Mouse (Mus musculus) intestine, postnatal 0 days (tissue): ENCODE data around the gene Plpp1. TPM values are rescaled to one million over a fixed set of nuclear protein-coding genes. Genes with fewer than 3 reads are reported as not detected.
A peak's percentile ranks its signal among the peaks of the same experiment; 100 is the strongest.

Experiments
- ATAC-seq: fragments of 200-750 bp; cut with Nextera tagmentation; 2 replicates; pipeline ENCODE4 v1.8.0; 2017; ENCODE audit warnings: mild to moderate bottlenecking, moderate TSS enrichment, moderate library complexity
- H3K27ac ChIP-seq: fragments of 300-500 bp; sonication (generic); 2 replicates; pipeline ENCODE4 v1.5.1; 2014; ENCODE audit warnings: mild to moderate bottlenecking, low read depth, low read length, moderate library complexity
- H3K27me3 ChIP-seq: fragments of 300-500 bp; sonication (generic); replicated peaks from 2 replicates; pipeline ENCODE4 v1.6.1; 2014; ENCODE audit warnings: low read length, mixed read lengths; ENCODE audit not compliant: control insufficient read depth, insufficient read depth
- H3K36me3 ChIP-seq: fragments of 300-500 bp; sonication (generic); 2 replicates; pipeline ENCODE4 v1.6.1; 2014; ENCODE audit warnings: mild to moderate bottlenecking, moderate library complexity; ENCODE audit not compliant: control insufficient read depth, insufficient read depth
- H3K4me1 ChIP-seq: fragments of 300-500 bp; sonication (generic); replicated peaks from 2 replicates; pipeline ENCODE4 v1.6.1; 2014; ENCODE audit warnings: antibody characterized with exemption, low read length, mixed read lengths; ENCODE audit not compliant: control insufficient read depth, insufficient read depth
- H3K4me2 ChIP-seq: fragments of 300-500 bp; sonication (generic); replicated peaks from 2 replicates; pipeline ENCODE4 v1.6.1; 2014; ENCODE audit warnings: low read depth, mild to moderate bottlenecking, moderate library complexity
- H3K4me3 ChIP-seq: fragments of 300-500 bp; sonication (generic); 2 replicates; pipeline ENCODE4 v1.5.1; 2014; ENCODE audit warnings: low read depth, low read length
- H3K9ac ChIP-seq: fragments of 300-500 bp; sonication (generic); 2 replicates; pipeline ENCODE4 v1.6.1; 2014; ENCODE audit warnings: mild to moderate bottlenecking, low read depth, low read length
- H3K9me3 ChIP-seq: fragments of 300-500 bp; sonication (generic); 2 replicates; pipeline ENCODE4 v1.6.1; 2016; ENCODE audit warnings: mixed run types; ENCODE audit not compliant: control insufficient read depth
- CTCF ChIP-seq: sonication (generic); IDR thresholded peaks from 2 replicates; pipeline ENCODE4 v1.5.1; 2016; ENCODE audit warnings: low read depth, mild to moderate bottlenecking, control low read depth, antibody characterized with exemption, moderate library complexity
- WGBS: fragments of 180-500 bp; shearing (Covaris S2); extraction: QIAGEN DNeasy Blood & Tissue Kit; methylation state at CpG from one replicate; pipeline ENCODE4 v1.1.7; 2014; 5-methylcytosine and 5-hydroxymethylcytosine counted together
- polyA plus RNA-seq: library from polyadenylated mRNA; unstranded; fragments of >200 nt; fragmentation: Nextera tagmentation; extraction: Ambion mirVana; gene quantifications from 2 replicates; pipeline ENCODE4 v1.2.1, GENCODE M21; 2015

Gene Plpp1
- polyA plus RNA-seq, 1 experiment from 2014 or later = 98.5 TPM

- 61% methylated on average over 9 of the region's 9 CpGs for WGBS
- Histone ChIP-seq H3K9me3 (no peaks in the 10 kb centered on the region), H3K4me1 (no peaks in the 10 kb centered on the region; the same call in 1 of the 2 replicates), H3K27me3 (no peaks in the 10 kb centered on the region), H3K9ac (no peak overlapping the region), H3K4me3 (no peak overlapping the region), H3K27ac (no peak overlapping the region), H3K4me2 (no peak overlapping the region), H3K36me3 (no peaks in the 10 kb centered on the region)
- no peak for TF ChIP-seq CTCF
- ATAC-seq = no peak
Observed at GRCm38 (mm10) chr13:112798953-112799305, 1.7 kb upstream of the Plpp1 start.

- Histone ChIP-seq H3K9ac (no peak overlapping the region), H3K36me3 (no peaks in the 10 kb centered on the region), H3K4me3 (no peak overlapping the region), H3K9me3 (no peaks in the 10 kb centered on the region), H3K27me3 (no peaks in the 10 kb centered on the region), H3K4me1 (no peaks in the 10 kb centered on the region; the same call in 1 of the 2 replicates), H3K4me2 (no peak overlapping the region), H3K27ac (no peak overlapping the region)
- no peak for TF ChIP-seq CTCF
- 80% methylated on average over 8 of the region's 8 CpGs for WGBS
- no peak for ATAC-seq
Observed at GRCm38 (mm10) chr13:112799721-112800241, 811 bp upstream of the Plpp1 start.

GRCm38 (mm10) chr13:112801381-112802004 lies 901 bp downstream of the Plpp1 start:
- WGBS = 2% methylated on average over 23 of the region's 23 CpGs
- H3K36me3 ChIP-seq = no peaks in the 10 kb centered on the region
- peak overlapping the region; percentile 87 for H3K27ac ChIP-seq
- no peaks in the 10 kb centered on the region for H3K9me3 ChIP-seq
- H3K27me3 ChIP-seq = no peaks in the 10 kb centered on the region
- no peaks in the 10 kb centered on the region; the same call in 1 of the 2 replicates for H3K4me1 ChIP-seq
- H3K9ac ChIP-seq = peak overlapping the region; percentile 79
- no peak for TF ChIP-seq CTCF
- H3K4me2 ChIP-seq = peak overlapping the region; percentile 84
- ATAC-seq = 0 out of 2 replicates have a peak, but pooled peaks have one; percentile 11
- peak overlapping the region; percentile 90 for H3K4me3 ChIP-seq

GRCm38 (mm10) chr13:112803106-112803505 lies 2.5 kb downstream of the Plpp1 start:
- WGBS = 90% methylated on average over 7 of the region's 7 CpGs

GRCm38 (mm10) chr13:112803661-112804060 lies 3.1 kb downstream of the Plpp1 start:
- Histone ChIP-seq H3K36me3 (no peaks in the 10 kb centered on the region), H3K4me3 (no peak overlapping the region), H3K9ac (no peak overlapping the region), H3K27ac (no peak overlapping the region), H3K4me2 (0 out of 2 replicates have a peak overlapping the region, but pooled peaks have one; percentile 40), H3K9me3 (no peaks in the 10 kb centered on the region), H3K4me1 (no peaks in the 10 kb centered on the region; the same call in 1 of the 2 replicates), H3K27me3 (no peaks in the 10 kb centered on the region)
- 69% methylated on average over 4 of the region's 4 CpGs for WGBS
- TF ChIP-seq CTCF = no peak
- ATAC-seq = no peak

More at GRCm38 (mm10) chr13:112803106-112803505, 2.5 kb downstream of the Plpp1 start:
- Histone ChIP-seq H3K4me2 (peak overlapping the region; percentile 40; the same call in 1 of the 2 replicates), H3K4me3 (0 out of 2 replicates have a peak overlapping the region, but pooled peaks have one; percentile 5), H3K36me3 (no peaks in the 10 kb centered on the region), H3K9ac (no peak overlapping the region), H3K27ac (no peak overlapping the region), H3K4me1 (no peaks in the 10 kb centered on the region; the same call in 1 of the 2 replicates), H3K9me3 (no peaks in the 10 kb centered on the region), H3K27me3 (no peaks in the 10 kb centered on the region)
- TF ChIP-seq CTCF = no peak
- no peak for ATAC-seq

- H3K9ac ChIP-seq = no peak overlapping the region
- no peaks in the 10 kb centered on the region; the same call in 1 of the 2 replicates for H3K4me1 ChIP-seq
- ATAC-seq = peak; percentile 37
- no peak overlapping the region for H3K4me2 ChIP-seq
- WGBS = 63% methylated on average over 3 of the region's 3 CpGs
- no peaks in the 10 kb centered on the region for H3K36me3 ChIP-seq
- H3K4me3 ChIP-seq = no peak overlapping the region
- H3K27me3 ChIP-seq = no peaks in the 10 kb centered on the region
- peak overlapping the region; percentile 46 for H3K27ac ChIP-seq
- TF ChIP-seq CTCF = no peak
- no peaks in the 10 kb centered on the region for H3K9me3 ChIP-seq
Observed at GRCm38 (mm10) chr13:112805529-112805928, 4.9 kb downstream of the Plpp1 start.
